Mouse (Mus musculus): Measurements from ENCODE around the gene Gm10153. TPM values are rescaled to one million over a fixed set of nuclear protein-coding genes. Genes with fewer than 3 reads are reported as not detected.
"Not testable (repeated sequence)": the region's sequence is repeated elsewhere in the genome, so short reads cannot be mapped to it uniquely, and the experiment has no call there.

Gm10153 gene
- not detected in 2 replicates for polyA plus RNA-seq (2015; fragmentation: Nextera tagmentation; extraction: Ambion mirVana)

GRCm38 (mm10) chr7:142190289-142190688, at the start of gene Gm10153:
TSS of gene Gm10153 (minus strand) at chr7:142190389.
- H3K9ac ChIP-seq, result no peak within 1 kb of the TSS
- no peak within 1 kb of the TSS for H3K4me3 ChIP-seq
- no peaks in the 10 kb centered on the region for H3K4me1 ChIP-seq
- no peak within 1 kb of the TSS for H3K27ac ChIP-seq
- H3K9me3 ChIP-seq, result no peaks in the 10 kb centered on the region
- no peaks in the 10 kb centered on the region for H3K36me3 ChIP-seq
- ATAC-seq (ENCODE audit: borderline replicate concordance, extremely low read depth, low FRiP score, low TSS enrichment), result no peak
- WGBS, result 27% methylated on average over 2 of the region's 2 CpGs
- no peaks in the 10 kb centered on the region for H3K27me3 ChIP-seq
- no peak within 1 kb of the TSS for H3K4me2 ChIP-seq

GRCm38 (mm10) chr7:142231540-142231939, 41.4 kb upstream of the Gm10153 start:
- Histone ChIP-seq H3K9ac (no peak overlapping the region), H3K4me2 (no peak overlapping the region), H3K27me3 (no peaks in the 10 kb centered on the region), H3K36me3 (no peaks in the 10 kb centered on the region), H3K9me3 (no peaks in the 10 kb centered on the region), H3K27ac (no peak overlapping the region), H3K4me1 (no peaks in the 10 kb centered on the region), H3K4me3 (no peak overlapping the region)
- ATAC-seq (ENCODE audit: borderline replicate concordance, extremely low read depth, low FRiP score, low TSS enrichment), result no peak
- 16% methylated on average over 1 of the region's 1 CpGs for WGBS

- ATAC-seq (ENCODE audit: borderline replicate concordance, extremely low read depth, low FRiP score, low TSS enrichment); H3K4me1 ChIP-seq; H3K4me3 ChIP-seq; H3K36me3 ChIP-seq; H3K27ac ChIP-seq; H3K9ac ChIP-seq; H3K27me3 ChIP-seq; H3K9me3 ChIP-seq; H3K4me2 ChIP-seq: not testable (repeated sequence)
- WGBS, result 43% methylated on average over 3 of the region's 3 CpGs
Observed at GRCm38 (mm10) chr7:142229871-142230270, 39.7 kb upstream of the Gm10153 start, which contains the start of gene Krtap5-5. TSS of gene Krtap5-5 (minus strand) at chr7:142229971.

DNA sequence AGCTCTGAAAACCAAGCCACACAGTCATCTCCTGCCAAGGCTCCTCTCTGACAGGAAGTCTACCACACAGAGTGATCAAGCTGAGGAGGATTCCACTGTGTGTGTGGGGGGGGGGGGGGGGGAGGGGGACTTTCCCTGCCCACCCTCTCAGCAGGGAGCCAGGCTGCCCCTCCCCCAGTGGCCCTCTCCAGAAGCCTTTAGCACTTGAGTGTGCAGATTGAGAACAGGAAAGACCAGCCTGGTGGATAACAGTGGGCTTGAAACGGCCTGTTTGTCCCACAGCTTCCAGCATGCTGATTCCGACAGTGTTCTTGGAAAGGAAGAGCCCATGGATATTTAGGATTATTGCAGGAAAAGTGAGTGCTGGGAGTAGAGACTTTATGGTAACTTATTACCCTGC, 34.3 kb upstream of the Gm10153 start:
- H3K9ac ChIP-seq, result no peak overlapping the region
- peak; percentile 49; the same call in 1 of the 2 replicates for ATAC-seq (ENCODE audit: borderline replicate concordance, extremely low read depth, low FRiP score, low TSS enrichment)

DNA sequence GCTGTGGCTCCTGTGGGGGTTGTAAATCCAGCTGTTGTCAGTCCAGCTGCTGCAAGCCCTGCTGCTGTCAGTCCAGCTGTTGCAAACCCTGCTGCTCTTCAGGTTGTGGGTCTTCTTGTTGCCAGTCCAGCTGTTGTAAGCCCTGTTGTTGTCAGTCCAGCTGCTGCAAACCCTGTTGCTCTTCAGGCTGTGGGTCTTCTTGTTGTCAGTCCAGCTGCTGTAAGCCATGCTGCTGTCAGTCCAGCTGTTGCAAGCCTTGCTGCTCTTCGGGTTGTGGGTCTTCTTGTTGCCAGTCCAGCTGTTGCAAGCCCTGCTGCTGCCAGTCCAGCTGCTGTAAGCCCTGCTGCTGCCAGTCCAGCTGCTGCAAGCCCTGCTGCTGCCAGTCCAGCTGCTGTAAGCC, 21.9 kb upstream of the Gm10153 start:
- ATAC-seq (ENCODE audit: borderline replicate concordance, extremely low read depth, low FRiP score, low TSS enrichment); H3K27me3 ChIP-seq: not testable (repeated sequence)
- WGBS, result 54% methylated on average over 1 of the region's 1 CpGs

More for the DNA sequence above, 34.3 kb upstream of the Gm10153 start:
- peaks cover 7% of the 10 kb centered on the region; the same call in 1 of the 2 replicates for H3K4me1 ChIP-seq
- H3K9me3 ChIP-seq, result no peaks in the 10 kb centered on the region
- H3K4me3 ChIP-seq, result no peak overlapping the region
- H3K27ac ChIP-seq, result no peak overlapping the region; the same call in 1 of the 2 replicates
- no peaks in the 10 kb centered on the region for H3K36me3 ChIP-seq
- H3K27me3 ChIP-seq, result no peaks in the 10 kb centered on the region
- H3K4me2 ChIP-seq, result no peak overlapping the region; the same call in 1 of the 2 replicates
- 20% methylated on average over 2 of the region's 2 CpGs for WGBS

GRCm38 (mm10) chr7:142211559-142211958, 21.4 kb upstream of the Gm10153 start, which contains the start of gene Gm7579:
TSS of gene Gm7579 (plus strand) at chr7:142211859.
- H3K36me3 ChIP-seq, result no peaks in the 10 kb centered on the region
- no peak for ATAC-seq (ENCODE audit: borderline replicate concordance, extremely low read depth, low FRiP score, low TSS enrichment)
- H3K4me2 ChIP-seq, result no peak within 1 kb of the TSS
- no peaks in the 10 kb centered on the region for H3K9me3 ChIP-seq
- no peak within 1 kb of the TSS for H3K4me3 ChIP-seq
- WGBS, result 54% methylated on average over 1 of the region's 1 CpGs
- H3K27ac ChIP-seq, result no peak within 1 kb of the TSS
- H3K27me3 ChIP-seq, result no peaks in the 10 kb centered on the region
- no peak within 1 kb of the TSS for H3K9ac ChIP-seq
- no peaks in the 10 kb centered on the region for H3K4me1 ChIP-seq

More for the DNA sequence above, 21.9 kb upstream of the Gm10153 start:
- H3K27ac ChIP-seq, H3K4me3 ChIP-seq, H3K36me3 ChIP-seq, H3K9ac ChIP-seq, H3K4me1 ChIP-seq, H3K9me3 ChIP-seq, H3K4me2 ChIP-seq: not testable (repeated sequence)

GRCm38 (mm10) chr7:142206891-142207290, 16.7 kb upstream of the Gm10153 start:
- H3K4me3 ChIP-seq; H3K4me1 ChIP-seq; H3K27me3 ChIP-seq; ATAC-seq (ENCODE audit: borderline replicate concordance, extremely low read depth, low FRiP score, low TSS enrichment); H3K9ac ChIP-seq; H3K4me2 ChIP-seq; H3K36me3 ChIP-seq; H3K9me3 ChIP-seq; H3K27ac ChIP-seq: not testable (repeated sequence)
- WGBS, result 74% methylated on average over 5 of the region's 5 CpGs

DNA sequence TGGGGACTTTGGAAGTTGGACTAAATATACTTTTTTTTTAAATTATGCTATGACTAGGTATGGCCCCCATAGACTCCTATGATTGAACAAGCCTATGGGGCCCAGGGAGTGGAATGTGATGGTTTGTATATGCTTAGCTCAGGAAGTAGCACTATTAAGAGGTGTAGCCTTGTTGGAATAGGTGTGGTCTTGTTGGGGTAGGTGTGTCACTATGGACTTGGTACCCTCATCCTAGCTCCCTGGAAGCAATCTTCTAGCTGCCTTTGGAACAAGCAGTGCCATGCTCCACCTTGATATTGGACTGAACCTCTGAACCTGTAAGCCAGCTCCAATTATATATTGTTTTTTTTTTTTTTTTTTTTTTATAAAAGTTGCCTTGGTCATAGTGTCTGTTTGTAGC, 15.3 kb upstream of the Gm10153 start:
- Histone ChIP-seq H3K9ac (no peak overlapping the region), H3K4me3 (no peak overlapping the region), H3K27me3 (no peaks in the 10 kb centered on the region), H3K36me3 (no peaks in the 10 kb centered on the region), H3K9me3 (no peaks in the 10 kb centered on the region), H3K4me1 (no peaks in the 10 kb centered on the region), H3K4me2 (no peak overlapping the region), H3K27ac (no peak overlapping the region)
- no peak for ATAC-seq (ENCODE audit: borderline replicate concordance, extremely low read depth, low FRiP score, low TSS enrichment)

DNA sequence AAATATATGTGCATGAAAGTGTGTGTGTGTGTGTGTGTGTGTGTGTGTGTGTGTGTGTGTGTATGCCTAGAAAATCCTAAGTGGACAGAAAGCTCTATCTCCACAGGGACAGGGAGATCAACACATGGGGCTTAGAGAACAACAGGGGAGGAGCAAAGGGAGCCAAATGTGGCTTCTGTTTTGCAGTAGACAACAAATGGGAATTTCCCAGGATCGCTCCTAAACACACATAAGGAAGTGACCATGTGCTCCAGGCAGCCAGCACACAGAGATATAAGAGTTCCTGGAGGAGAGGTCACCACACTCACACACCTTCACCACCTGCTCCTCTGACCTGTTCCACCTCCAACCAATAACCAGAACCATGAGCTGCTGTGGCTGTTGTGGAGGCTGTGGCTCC, 10.9 kb upstream of the Gm10153 start, which contains the start of gene Krtap5-3:
Gene Krtap5-3, plus strand, starts transcription at position 301 of the 400 bp plus-strand sequence.
- Histone ChIP-seq H3K4me2 (no peak within 1 kb of the TSS), H3K27ac (no peak within 1 kb of the TSS), H3K36me3 (no peaks in the 10 kb centered on the region), H3K27me3 (no peaks in the 10 kb centered on the region), H3K4me1 (no peaks in the 10 kb centered on the region), H3K4me3 (no peak within 1 kb of the TSS), H3K9ac (no peak within 1 kb of the TSS), H3K9me3 (no peaks in the 10 kb centered on the region)
- no peak for ATAC-seq (ENCODE audit: borderline replicate concordance, extremely low read depth, low FRiP score, low TSS enrichment)
- 57% methylated on average over 1 of the region's 1 CpGs for WGBS

- no peak overlapping the region for H3K9ac ChIP-seq
- H3K4me1 ChIP-seq, result no peaks in the 10 kb centered on the region
- no peak overlapping the region for H3K4me3 ChIP-seq
- H3K36me3 ChIP-seq, result no peaks in the 10 kb centered on the region
- no peak overlapping the region for H3K4me2 ChIP-seq
- no peaks in the 10 kb centered on the region for H3K9me3 ChIP-seq
- no peak overlapping the region for H3K27ac ChIP-seq
- no peak for ATAC-seq (ENCODE audit: borderline replicate concordance, extremely low read depth, low FRiP score, low TSS enrichment)
- H3K27me3 ChIP-seq, result no peaks in the 10 kb centered on the region
- WGBS, result 75% methylated on average over 2 of the region's 2 CpGs
Observed at GRCm38 (mm10) chr7:142198748-142199147, 8.6 kb upstream of the Gm10153 start.

DNA sequence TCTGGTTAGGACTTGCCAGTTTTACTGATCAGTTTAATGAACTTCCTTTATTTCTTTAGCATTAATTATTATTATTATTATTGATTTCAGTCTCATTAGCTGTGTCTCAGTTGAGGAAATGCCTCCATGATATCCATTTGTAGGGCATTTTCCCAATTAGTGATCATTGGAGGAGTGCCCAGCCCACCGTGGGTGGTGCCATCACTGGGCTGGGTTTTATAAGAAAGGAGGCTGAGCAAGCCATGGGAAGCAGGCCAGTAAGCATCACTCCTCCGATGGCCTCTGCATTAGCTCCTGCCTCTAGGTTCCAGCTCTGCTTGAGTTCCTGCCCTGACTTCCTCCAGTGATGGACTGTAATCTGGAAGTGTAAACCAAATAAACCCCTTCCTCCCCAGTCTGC, 2.0 kb downstream of the Gm10153 start:
- no peak overlapping the region for H3K27ac ChIP-seq

GRCm38 (mm10) chr7:142181021-142181420, 9.2 kb downstream of the Gm10153 start:
- no peak for ATAC-seq (ENCODE audit: borderline replicate concordance, extremely low read depth, low FRiP score, low TSS enrichment)
- Histone ChIP-seq H3K9ac (no peak overlapping the region), H3K4me1 (no peaks in the 10 kb centered on the region), H3K9me3 (no peaks in the 10 kb centered on the region), H3K4me3 (no peak overlapping the region), H3K4me2 (no peak overlapping the region), H3K27me3 (no peaks in the 10 kb centered on the region; the same call in 1 of the 2 replicates), H3K36me3 (no peaks in the 10 kb centered on the region), H3K27ac (no peak overlapping the region)
- 55% methylated on average over 1 of the region's 1 CpGs for WGBS

More for the DNA sequence above, 2.0 kb downstream of the Gm10153 start:
- H3K36me3 ChIP-seq, result no peaks in the 10 kb centered on the region
- no peak overlapping the region for H3K4me2 ChIP-seq
- 58% methylated on average over 2 of the region's 2 CpGs for WGBS
- no peak for ATAC-seq (ENCODE audit: borderline replicate concordance, extremely low read depth, low FRiP score, low TSS enrichment)
- H3K4me3 ChIP-seq, result no peak overlapping the region
- H3K27me3 ChIP-seq, result no peaks in the 10 kb centered on the region; the same call in 1 of the 2 replicates
- no peaks in the 10 kb centered on the region for H3K9me3 ChIP-seq
- no peaks in the 10 kb centered on the region for H3K4me1 ChIP-seq
- H3K9ac ChIP-seq, result no peak overlapping the region

DNA sequence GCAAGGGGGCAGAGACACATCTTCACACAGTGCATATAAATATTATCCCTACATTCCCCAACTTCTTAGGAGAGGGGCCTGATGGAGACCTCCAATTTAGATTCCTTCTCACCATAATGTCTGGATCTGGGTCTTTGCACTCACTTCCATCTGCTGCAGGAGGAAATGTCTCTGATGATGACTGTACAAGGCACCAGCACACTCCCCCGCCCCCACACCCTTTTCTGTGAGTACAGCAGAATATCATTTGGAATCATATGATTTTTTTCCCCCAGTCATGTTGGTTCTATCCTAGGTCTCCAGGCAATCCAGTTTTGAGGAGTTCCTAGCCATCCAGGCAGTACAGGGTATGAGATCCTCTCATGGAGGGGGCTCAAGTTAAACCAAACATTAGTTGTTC, 11.5 kb downstream of the Gm10153 start:
- no peak overlapping the region for H3K4me2 ChIP-seq
- H3K36me3 ChIP-seq, result no peaks in the 10 kb centered on the region
- H3K9me3 ChIP-seq, result no peaks in the 10 kb centered on the region
- H3K27ac ChIP-seq, result no peak overlapping the region
- WGBS, result 86% methylated on average over 1 of the region's 1 CpGs
- ATAC-seq (ENCODE audit: borderline replicate concordance, extremely low read depth, low FRiP score, low TSS enrichment), result no peak
- no peak overlapping the region for H3K4me3 ChIP-seq
- H3K9ac ChIP-seq, result no peak overlapping the region
- H3K4me1 ChIP-seq, result no peaks in the 10 kb centered on the region
- H3K27me3 ChIP-seq, result no peaks in the 10 kb centered on the region
